Mouse (Mus musculus) adrenal gland, postnatal 10 days (tissue): ENCODE measurements around the gene Nemp1. TPM values are rescaled to one million over a fixed set of nuclear protein-coding genes. Genes with fewer than 3 reads are reported as not detected.

ENCODE experiments used
- DNase-seq: peaks from one replicate; pipeline ENCODE4 v3.0.0; 2021; ENCODE audit warnings: mixed read lengths
- long read RNA-seq, 2 experiments: library from polyadenylated mRNA; stranded (forward); transcript quantifications; one replicate each; pipeline ENCODE4 v2.0.0; 2021
- total RNA-seq, 2 experiments: library from RNA; stranded (reverse); gene quantifications; 2 replicates each; pipeline ENCODE4 v1.2.3; 2021

Nemp1 gene
- total RNA-seq: 1 to 10 TPM; 7.8 to 9.4 TPM
- long read RNA-seq, experiment 1, partial matches to known transcripts: 0 of 6 reads
- long read RNA-seq, experiment 1, other reads (novel, unspliced or antisense): 2 of 6 reads
- long read RNA-seq, experiment 2, partial matches to known transcripts: 0 of 3 reads
- long read RNA-seq, experiment 2, other reads (novel, unspliced or antisense): 1 of 3 reads

- peak; percentile 93 for DNase-seq
Observed at GRCm38 (mm10) chr10:127666501-127667268, at the start of gene Nemp1. Nemp1 (plus strand) TSS chr10:127666901.

- DNase-seq: no peak
Observed at GRCm38 (mm10) chr10:127617294-127617693, 49.4 kb upstream of the Nemp1 start.

GRCm38 (mm10) chr10:127618173-127618572 is 48.5 kb upstream of the Nemp1 start:
- DNase-seq: no peak

GRCm38 (mm10) chr10:127619119-127619721 is 47.5 kb upstream of the Nemp1 start:
- no peak for DNase-seq

GRCm38 (mm10) chr10:127619941-127620405 is 46.7 kb upstream of the Nemp1 start:
- DNase-seq: no peak

- DNase-seq: peak; percentile 64
Observed at GRCm38 (mm10) chr10:127620406-127621190, 46.1 kb upstream of the Nemp1 start, which contains the start of gene Lrp1. Lrp1 (minus strand) TSS chr10:127621148.

- peak; percentile 93 for DNase-seq
Observed at GRCm38 (mm10) chr10:127621191-127622056, 45.3 kb upstream of the Nemp1 start.

- peak; percentile 86 for DNase-seq
Observed at GRCm38 (mm10) chr10:127622057-127622392, 44.7 kb upstream of the Nemp1 start.

- DNase-seq: no peak
Observed at GRCm38 (mm10) chr10:127622661-127623060, 44.0 kb upstream of the Nemp1 start.

GRCm38 (mm10) chr10:127623439-127624216 is 43.1 kb upstream of the Nemp1 start:
- DNase-seq: no peak

- DNase-seq: no peak
Observed at GRCm38 (mm10) chr10:127626433-127626832, 40.3 kb upstream of the Nemp1 start.

- DNase-seq: no peak
Observed at GRCm38 (mm10) chr10:127631261-127632214, 35.2 kb upstream of the Nemp1 start.

- DNase-seq: no peak
Observed at GRCm38 (mm10) chr10:127632668-127633271, 33.9 kb upstream of the Nemp1 start.

GRCm38 (mm10) chr10:127640421-127640820 is 26.3 kb upstream of the Nemp1 start:
- DNase-seq: no peak

GRCm38 (mm10) chr10:127641861-127642771 is 24.6 kb upstream of the Nemp1 start:
- DNase-seq: peak; percentile 97

- peak; percentile 87 for DNase-seq
Observed at GRCm38 (mm10) chr10:127642772-127643552, 23.7 kb upstream of the Nemp1 start, which contains the start of gene Stat6. Stat6 (plus strand) TSS chr10:127642986.
